Mouse (Mus musculus): ENCODE data around the gene Dock9.

The Dock9 gene

GRCm38 (mm10) chr14:121791112-121791511, 6.5 kb downstream of the Dock9 start:
- DNase-seq (ENCODE audit: low spot score): no peak

GRCm38 (mm10) chr14:121789273-121789672, 8.4 kb downstream of the Dock9 start:
- DNase-seq (ENCODE audit: low spot score): no peak

- no peak for DNase-seq (ENCODE audit: low spot score)
Observed at GRCm38 (mm10) chr14:121788451-121788850, 9.2 kb downstream of the Dock9 start.

GRCm38 (mm10) chr14:121787430-121787829, 10.2 kb downstream of the Dock9 start:
- DNase-seq (ENCODE audit: low spot score): no peak

GRCm38 (mm10) chr14:121786900-121787299, 10.7 kb downstream of the Dock9 start:
- DNase-seq (ENCODE audit: low spot score): no peak

- no peak for DNase-seq (ENCODE audit: low spot score)
Observed at GRCm38 (mm10) chr14:121785394-121785793, 12.2 kb downstream of the Dock9 start.

GRCm38 (mm10) chr14:121780942-121781531, 16.6 kb downstream of the Dock9 start:
- no peak for DNase-seq (ENCODE audit: low spot score)

GRCm38 (mm10) chr14:121780144-121780913, 17.3 kb downstream of the Dock9 start:
- no peak for DNase-seq (ENCODE audit: low spot score)

GRCm38 (mm10) chr14:121779620-121780019, 18.0 kb downstream of the Dock9 start:
- no peak for DNase-seq (ENCODE audit: low spot score)

- DNase-seq (ENCODE audit: low spot score): no peak
Observed at GRCm38 (mm10) chr14:121777279-121777831, 20.3 kb downstream of the Dock9 start.

- no peak for DNase-seq (ENCODE audit: low spot score)
Observed at GRCm38 (mm10) chr14:121776749-121777148, 20.9 kb downstream of the Dock9 start.

- no peak for DNase-seq (ENCODE audit: low spot score)
Observed at GRCm38 (mm10) chr14:121762021-121762452, 35.6 kb downstream of the Dock9 start.

- DNase-seq (ENCODE audit: low spot score): no peak
Observed at GRCm38 (mm10) chr14:121760403-121760802, 37.2 kb downstream of the Dock9 start.

GRCm38 (mm10) chr14:121754110-121754509, 43.5 kb downstream of the Dock9 start:
- no peak for DNase-seq (ENCODE audit: low spot score)

GRCm38 (mm10) chr14:121752686-121753426, 44.8 kb downstream of the Dock9 start:
- DNase-seq (ENCODE audit: low spot score): no peak

GRCm38 (mm10) chr14:121749606-121750005, 48.0 kb downstream of the Dock9 start:
- no peak for DNase-seq (ENCODE audit: low spot score)

- DNase-seq (ENCODE audit: low spot score): no peak
Observed at GRCm38 (mm10) chr14:121749084-121749483, 48.6 kb downstream of the Dock9 start.

- no peak for DNase-seq (ENCODE audit: low spot score)
Observed at GRCm38 (mm10) chr14:121747360-121747759, 50.3 kb downstream of the Dock9 start.

- DNase-seq (ENCODE audit: low spot score): no peak
Observed at GRCm38 (mm10) chr14:121743787-121744417, 53.7 kb downstream of the Dock9 start.

GRCm38 (mm10) chr14:121738431-121739403, 58.9 kb downstream of the Dock9 start:
- no peak for DNase-seq (ENCODE audit: low spot score)

- no peak for DNase-seq (ENCODE audit: low spot score)
Observed at GRCm38 (mm10) chr14:121737277-121737676, 60.4 kb downstream of the Dock9 start.
